Mouse (Mus musculus): ENCODE data around the gene Sh3d21. TPM values are rescaled to one million over a fixed set of nuclear protein-coding genes. Genes with fewer than 3 reads are reported as not detected.

Gene Sh3d21
- polyA plus RNA-seq, 1 experiment from 2014 or later, result 30.7 TPM

DNA sequence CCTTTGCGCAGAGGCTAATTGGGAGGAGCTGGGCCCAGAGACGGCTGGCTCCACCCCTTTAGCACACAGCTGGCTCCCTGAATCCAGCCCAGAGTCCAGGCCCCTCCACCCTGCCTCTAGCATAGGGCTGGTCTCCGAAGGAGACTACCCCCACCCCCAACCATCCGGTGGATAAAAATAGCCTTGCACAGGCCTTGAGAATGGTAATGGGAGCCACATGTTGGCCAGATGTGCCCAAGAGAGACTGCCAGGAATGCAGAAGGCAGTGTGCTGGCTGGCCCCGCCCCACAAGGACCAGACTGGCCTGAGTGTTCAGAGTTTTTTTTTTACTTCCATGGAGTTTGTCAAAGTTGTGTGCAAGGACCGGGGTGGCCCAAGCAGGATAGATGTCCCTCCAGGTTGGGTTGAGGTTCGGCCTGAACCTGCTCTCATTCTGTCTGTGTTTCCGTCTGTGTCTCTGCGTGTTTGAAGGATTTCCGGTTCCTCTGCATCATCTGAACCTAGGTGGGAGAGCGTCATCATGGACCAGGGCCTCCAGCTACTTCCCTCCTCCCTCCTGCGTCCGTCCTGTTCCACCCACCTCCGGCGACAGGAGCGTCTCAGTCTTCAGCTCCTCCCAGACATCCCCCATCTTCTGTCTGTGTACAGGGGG, 12.9 kb downstream of the Sh3d21 start:
- TF ChIP-seq EP300 (IDR thresholded peaks at IDR 0.05) (peak; percentile 68), CTCF (IDR thresholded peaks at IDR 0.05) (no peak)
- H3K4me3 ChIP-seq (ENCODE audit: low read depth, low read length), result no peak overlapping the region
- 25% methylated on average over 16 of the region's 16 CpGs for WGBS
- H3K27ac ChIP-seq (ENCODE audit: low read length), result peak overlapping the region; percentile 93
- 0 out of 2 replicates have a peak, but pooled peaks cover 6% of the 10 kb centered on the region for H3K36me3 ChIP-seq (ENCODE audit: insufficient read depth, low read length)
- peak overlapping the region; percentile 78 for H3K4me2 ChIP-seq (replicated peaks; ENCODE audit: low read depth, low read length)
- H3K9ac ChIP-seq (replicated peaks; ENCODE audit: low read depth), result no peak overlapping the region
- peak; percentile 95 for DNase-seq (ENCODE audit: low spot score)
- peaks cover 22% of the 10 kb centered on the region for H3K4me1 ChIP-seq (ENCODE audit: insufficient read depth, low read depth, low read length)
- ATAC-seq, result peak; percentile 70
- H3K9me3 ChIP-seq (ENCODE audit: low read length), result no peaks in the 10 kb centered on the region
- H3K27me3 ChIP-seq (replicated peaks; ENCODE audit: insufficient read depth, low read length), result no peaks in the 10 kb centered on the region

DNA sequence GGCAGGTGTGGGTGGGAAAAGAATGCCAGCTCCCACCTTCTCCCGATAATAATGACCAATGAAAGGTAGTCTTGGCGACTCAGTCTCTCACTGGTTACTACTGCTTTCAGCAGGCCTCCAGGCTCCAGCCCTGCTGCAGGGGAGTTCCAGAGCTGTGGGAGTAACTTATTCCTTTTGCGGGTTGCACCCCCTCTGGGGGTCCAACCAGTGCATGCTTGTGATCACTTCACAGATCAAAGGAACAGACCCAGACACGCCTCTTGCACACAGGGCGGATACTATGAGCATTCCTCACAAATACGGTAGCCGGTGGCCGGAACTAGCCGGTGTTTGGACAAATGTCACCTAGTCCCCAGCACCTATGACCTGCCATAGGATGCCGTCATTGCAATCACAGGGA, 13.5 kb downstream of the Sh3d21 start:
- TF ChIP-seq CTCF (IDR thresholded peaks at IDR 0.05), result no peak
- no peak for TF ChIP-seq EP300 (IDR thresholded peaks at IDR 0.05)
- DNase-seq (ENCODE audit: low spot score), result peak; percentile 9
- ATAC-seq, result no peak
- no peak overlapping the region for H3K9ac ChIP-seq (replicated peaks; ENCODE audit: low read depth)
- no peaks in the 10 kb centered on the region for H3K9me3 ChIP-seq (ENCODE audit: low read length)
- H3K4me3 ChIP-seq (ENCODE audit: low read depth, low read length), result peak overlapping the region; percentile 57
- H3K4me1 ChIP-seq (ENCODE audit: insufficient read depth, low read depth, low read length), result peaks cover 22% of the 10 kb centered on the region
- 20% methylated on average over 10 of the region's 10 CpGs for WGBS
- H3K27me3 ChIP-seq (replicated peaks; ENCODE audit: insufficient read depth, low read length), result no peaks in the 10 kb centered on the region
- peak overlapping the region; percentile 93 for H3K27ac ChIP-seq (ENCODE audit: low read length)
- peak overlapping the region; percentile 78 for H3K4me2 ChIP-seq (replicated peaks; ENCODE audit: low read depth, low read length)
- H3K36me3 ChIP-seq (ENCODE audit: insufficient read depth, low read length), result 0 out of 2 replicates have a peak, but pooled peaks cover 6% of the 10 kb centered on the region

DNA sequence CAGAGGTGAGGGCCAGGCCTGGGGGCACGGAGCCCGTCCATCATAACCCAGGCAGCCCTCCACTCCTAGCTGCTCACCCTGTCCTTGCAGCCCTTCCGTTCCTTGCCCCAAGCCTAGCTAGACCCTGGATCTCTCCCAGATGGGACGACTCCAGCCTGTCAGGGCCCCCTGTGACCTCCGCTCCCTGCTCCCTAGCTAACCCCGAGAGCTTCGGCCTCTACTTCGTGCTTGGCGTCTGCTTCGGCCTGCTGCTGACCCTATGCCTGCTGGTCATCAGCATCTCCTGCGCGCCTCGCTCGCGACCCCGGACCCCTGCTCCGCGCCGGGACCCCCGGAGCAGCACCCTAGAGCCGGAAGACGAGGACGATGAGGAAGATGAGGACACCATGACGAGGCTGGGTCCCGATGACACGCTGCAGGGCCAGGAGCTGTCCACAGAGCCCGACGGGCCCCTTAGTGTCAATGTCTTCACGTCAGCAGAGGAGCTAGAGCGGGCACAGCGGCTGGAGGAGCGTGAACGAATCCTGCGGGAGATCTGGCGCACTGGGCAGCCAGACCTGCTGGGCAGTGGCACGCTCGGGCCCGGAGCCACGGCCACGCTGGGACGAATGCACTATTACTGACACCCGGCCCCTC, 14.1 kb downstream of the Sh3d21 start:
- H3K9ac ChIP-seq (replicated peaks; ENCODE audit: low read depth), result peak overlapping the region; percentile 67
- peak overlapping the region; percentile 78 for H3K4me2 ChIP-seq (replicated peaks; ENCODE audit: low read depth, low read length)
- H3K4me1 ChIP-seq (ENCODE audit: insufficient read depth, low read depth, low read length), result peaks cover 22% of the 10 kb centered on the region; the same call in 1 of the 2 replicates
- H3K36me3 ChIP-seq (ENCODE audit: insufficient read depth, low read length), result 0 out of 2 replicates have a peak, but pooled peaks cover 6% of the 10 kb centered on the region
- peak overlapping the region; percentile 93 for H3K27ac ChIP-seq (ENCODE audit: low read length)
- TF ChIP-seq CTCF (IDR thresholded peaks at IDR 0.05) (no peak), EP300 (IDR thresholded peaks at IDR 0.05) (no peak)
- 17% methylated on average over 42 of the region's 42 CpGs for WGBS
- peak; percentile 24 for DNase-seq (ENCODE audit: low spot score)
- peak; percentile 0; the same call in 1 of the 2 replicates for ATAC-seq
- H3K9me3 ChIP-seq (ENCODE audit: low read length), result no peaks in the 10 kb centered on the region
- no peaks in the 10 kb centered on the region for H3K27me3 ChIP-seq (replicated peaks; ENCODE audit: insufficient read depth, low read length)
- peak overlapping the region; percentile 57 for H3K4me3 ChIP-seq (ENCODE audit: low read depth, low read length)

DNA sequence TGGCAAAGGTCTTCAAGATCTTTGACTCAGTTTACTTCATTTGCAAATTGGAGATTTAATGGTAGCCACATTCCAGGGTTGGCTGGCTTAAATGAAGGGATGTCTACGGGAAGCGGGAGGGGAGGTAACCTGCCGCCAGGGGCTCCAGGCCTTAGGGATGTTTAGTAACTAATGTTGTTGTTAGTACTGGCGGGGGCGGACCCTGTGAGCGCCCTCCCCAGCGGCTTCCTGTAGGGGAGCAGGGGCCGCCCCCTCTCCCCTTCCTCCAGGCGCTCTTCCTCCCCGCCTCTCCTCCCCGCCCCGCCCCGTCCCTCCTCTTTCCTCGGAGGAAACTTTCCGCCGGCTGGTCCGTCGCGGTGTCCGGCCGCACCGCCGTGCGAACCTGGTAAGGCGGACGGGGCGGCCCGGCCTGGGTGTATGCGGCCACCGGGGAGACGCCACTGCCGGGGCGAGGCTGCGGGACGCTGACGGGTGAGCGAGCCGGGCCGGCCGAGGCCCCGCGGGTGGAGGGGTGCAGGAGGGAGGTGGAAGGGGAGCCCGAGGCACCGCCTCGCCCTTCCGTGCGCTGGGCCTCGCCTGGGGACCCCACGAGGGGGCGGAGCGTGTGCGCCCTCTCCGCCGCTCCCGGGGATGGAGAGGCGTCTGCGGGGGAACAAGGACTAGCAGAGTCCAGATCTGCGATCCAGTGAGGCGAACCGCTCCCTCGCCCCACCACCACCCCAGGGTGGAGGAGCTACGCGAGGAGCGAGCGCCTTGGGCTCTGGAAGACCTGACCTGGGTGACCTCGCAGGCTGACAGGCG, 14.9 kb downstream of the Sh3d21 start:
- Histone ChIP-seq H3K4me2 (replicated peaks; ENCODE audit: low read depth, low read length) (peak overlapping the region; percentile 78), H3K9me3 (ENCODE audit: low read length) (no peaks in the 10 kb centered on the region), H3K36me3 (ENCODE audit: insufficient read depth, low read length) (0 out of 2 replicates have a peak, but pooled peaks cover 6% of the 10 kb centered on the region), H3K27me3 (replicated peaks; ENCODE audit: insufficient read depth, low read length) (no peaks in the 10 kb centered on the region), H3K9ac (replicated peaks; ENCODE audit: low read depth) (peak overlapping the region; percentile 67), H3K4me3 (ENCODE audit: low read depth, low read length) (peak overlapping the region; percentile 57), H3K4me1 (ENCODE audit: insufficient read depth, low read depth, low read length) (peaks cover 22% of the 10 kb centered on the region; the same call in 1 of the 2 replicates), H3K27ac (ENCODE audit: low read length) (peak overlapping the region; percentile 93)
- TF ChIP-seq CTCF (IDR thresholded peaks at IDR 0.05) (peak; percentile 48), EP300 (IDR thresholded peaks at IDR 0.05) (peak; percentile 70)
- ATAC-seq (peak; percentile 81), DNase-seq (ENCODE audit: low spot score) (peak; percentile 96)
- WGBS, result 2% methylated on average over 33 of the region's 67 CpGs

DNA sequence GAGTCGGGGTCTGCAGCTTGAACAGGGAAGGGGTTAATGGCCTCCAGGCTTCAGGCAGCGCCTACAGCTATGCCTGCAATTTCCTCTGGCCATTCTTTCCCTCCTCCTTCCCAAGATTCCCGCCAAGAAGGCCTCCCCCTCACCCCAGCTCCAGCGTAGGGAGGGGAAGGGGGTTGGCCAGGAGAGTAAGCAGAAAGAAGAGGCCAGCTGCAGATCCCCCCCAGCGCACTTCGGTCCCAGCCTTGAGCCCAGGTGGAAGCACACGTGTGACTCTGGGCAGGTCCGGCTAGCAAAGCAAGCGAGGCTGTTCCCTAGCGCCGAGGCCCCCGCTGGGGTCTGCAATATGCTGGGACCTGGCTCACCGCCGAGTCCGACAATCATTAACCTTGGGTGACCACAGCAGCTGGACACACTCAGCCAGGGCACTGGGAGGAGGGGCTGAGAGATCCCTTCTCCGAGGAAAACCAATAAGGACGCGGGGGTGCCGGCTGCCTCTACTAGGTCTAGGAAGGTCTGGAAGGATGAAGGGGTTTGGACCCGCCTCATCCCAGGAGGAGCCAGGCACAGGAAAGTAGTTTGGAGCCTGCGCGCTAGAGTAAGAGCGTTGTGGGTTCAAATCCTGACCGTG, 15.6 kb downstream of the Sh3d21 start, which contains the start of gene Eva1b:
Gene Eva1b, plus strand, starts transcription at position 212 of the 628 bp plus-strand sequence.
- ATAC-seq, result peak; percentile 79
- WGBS, result 6% methylated on average over 23 of the region's 24 CpGs
- H3K27me3 ChIP-seq (replicated peaks; ENCODE audit: insufficient read depth, low read length), result no peaks in the 10 kb centered on the region
- H3K4me2 ChIP-seq (replicated peaks; ENCODE audit: low read depth, low read length), result peak within 1 kb of the TSS; percentile 78
- peak within 1 kb of the TSS; percentile 93 for H3K27ac ChIP-seq (ENCODE audit: low read length)
- H3K4me1 ChIP-seq (ENCODE audit: insufficient read depth, low read depth, low read length), result peaks cover 22% of the 10 kb centered on the region; the same call in 1 of the 2 replicates
- H3K36me3 ChIP-seq (ENCODE audit: insufficient read depth, low read length), result 0 out of 2 replicates have a peak, but pooled peaks cover 3% of the 10 kb centered on the region
- H3K9ac ChIP-seq (replicated peaks; ENCODE audit: low read depth), result peak within 1 kb of the TSS; percentile 67
- H3K4me3 ChIP-seq (ENCODE audit: low read depth, low read length), result peak within 1 kb of the TSS; percentile 57
- TF ChIP-seq CTCF (IDR thresholded peaks at IDR 0.05) (no peak), EP300 (IDR thresholded peaks at IDR 0.05) (no peak)
- peak; percentile 94 for DNase-seq (ENCODE audit: low spot score)
- no peaks in the 10 kb centered on the region for H3K9me3 ChIP-seq (ENCODE audit: low read length)

All from lung, postnatal 0 days (tissue).